Mouse (Mus musculus) intestine, postnatal 0 days (tissue): ENCODE measurements at regions not wholly inside any gene's neighbourhood (a gene's known extent, or its start where the extent isn't known, plus 50 kb on each side); places are given as distances from the start of the nearest gene placed in this dataset.

Experiments
- ATAC-seq: fragments of 200-750 bp; cut with Nextera tagmentation; 2 replicates; pipeline ENCODE4 v1.8.0; 2017; ENCODE audit warnings: mild to moderate bottlenecking, moderate TSS enrichment, moderate library complexity
- H3K27ac ChIP-seq: fragments of 300-500 bp; sonication (generic); 2 replicates; pipeline ENCODE4 v1.5.1; 2014; ENCODE audit warnings: mild to moderate bottlenecking, low read depth, low read length, moderate library complexity
- H3K27me3 ChIP-seq: fragments of 300-500 bp; sonication (generic); replicated peaks from 2 replicates; pipeline ENCODE4 v1.6.1; 2014; ENCODE audit warnings: low read length, mixed read lengths; ENCODE audit not compliant: control insufficient read depth, insufficient read depth
- H3K36me3 ChIP-seq: fragments of 300-500 bp; sonication (generic); 2 replicates; pipeline ENCODE4 v1.6.1; 2014; ENCODE audit warnings: mild to moderate bottlenecking, moderate library complexity; ENCODE audit not compliant: control insufficient read depth, insufficient read depth
- H3K4me1 ChIP-seq: fragments of 300-500 bp; sonication (generic); replicated peaks from 2 replicates; pipeline ENCODE4 v1.6.1; 2014; ENCODE audit warnings: antibody characterized with exemption, low read length, mixed read lengths; ENCODE audit not compliant: control insufficient read depth, insufficient read depth
- H3K4me2 ChIP-seq: fragments of 300-500 bp; sonication (generic); replicated peaks from 2 replicates; pipeline ENCODE4 v1.6.1; 2014; ENCODE audit warnings: low read depth, mild to moderate bottlenecking, moderate library complexity
- H3K4me3 ChIP-seq: fragments of 300-500 bp; sonication (generic); 2 replicates; pipeline ENCODE4 v1.5.1; 2014; ENCODE audit warnings: low read depth, low read length
- H3K9ac ChIP-seq: fragments of 300-500 bp; sonication (generic); 2 replicates; pipeline ENCODE4 v1.6.1; 2014; ENCODE audit warnings: mild to moderate bottlenecking, low read depth, low read length
- H3K9me3 ChIP-seq: fragments of 300-500 bp; sonication (generic); 2 replicates; pipeline ENCODE4 v1.6.1; 2016; ENCODE audit warnings: mixed run types; ENCODE audit not compliant: control insufficient read depth
- CTCF ChIP-seq: sonication (generic); IDR thresholded peaks from 2 replicates; pipeline ENCODE4 v1.5.1; 2016; ENCODE audit warnings: low read depth, mild to moderate bottlenecking, control low read depth, antibody characterized with exemption, moderate library complexity
- WGBS: fragments of 180-500 bp; shearing (Covaris S2); extraction: QIAGEN DNeasy Blood & Tissue Kit; methylation state at CpG from one replicate; pipeline ENCODE4 v1.1.7; 2014; 5-methylcytosine and 5-hydroxymethylcytosine counted together

DNA sequence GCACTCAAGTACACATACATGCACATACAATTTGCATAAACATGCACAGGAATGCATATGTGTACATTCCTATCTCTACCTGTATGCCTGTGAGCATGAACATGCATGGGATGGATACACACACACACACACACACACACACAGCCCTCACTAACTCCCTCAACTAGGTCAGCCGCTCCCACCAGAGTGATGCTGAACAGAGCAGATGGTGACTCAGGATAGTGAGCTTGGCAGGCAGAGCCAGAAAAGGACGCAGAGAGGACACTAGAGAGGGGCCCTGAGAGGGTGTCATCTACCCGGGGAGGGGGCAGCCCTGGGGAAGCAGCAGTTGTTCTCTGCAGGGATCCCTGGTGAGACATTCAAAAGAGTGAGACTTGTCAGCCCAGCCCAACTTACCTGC is 85.6 kb upstream of the Nectin1 start:
- no peak for ATAC-seq
- Histone ChIP-seq H3K27ac (no peak overlapping the region), H3K4me1 (no peaks in the 10 kb centered on the region), H3K4me3 (no peak overlapping the region), H3K9me3 (no peaks in the 10 kb centered on the region), H3K36me3 (no peaks in the 10 kb centered on the region), H3K4me2 (no peak overlapping the region), H3K27me3 (no peaks in the 10 kb centered on the region), H3K9ac (no peak overlapping the region)
- TF ChIP-seq CTCF = no peak
- WGBS = 61% methylated on average over 3 of the region's 3 CpGs

GRCm38 (mm10) chr9:43659237-43659636 is 84.5 kb upstream of the Nectin1 start:
- H3K9me3 ChIP-seq = no peaks in the 10 kb centered on the region
- no peak overlapping the region for H3K9ac ChIP-seq
- H3K27ac ChIP-seq = no peak overlapping the region
- no peaks in the 10 kb centered on the region for H3K27me3 ChIP-seq
- ATAC-seq = no peak
- no peak for TF ChIP-seq CTCF
- no peaks in the 10 kb centered on the region for H3K36me3 ChIP-seq
- H3K4me3 ChIP-seq = no peak overlapping the region
- no peak overlapping the region for H3K4me2 ChIP-seq
- no peaks in the 10 kb centered on the region for H3K4me1 ChIP-seq
- 60% methylated on average over 6 of the region's 6 CpGs for WGBS

- Histone ChIP-seq H3K27ac (no peak overlapping the region), H3K27me3 (no peaks in the 10 kb centered on the region), H3K36me3 (no peaks in the 10 kb centered on the region), H3K9me3 (no peaks in the 10 kb centered on the region), H3K4me2 (no peak overlapping the region), H3K9ac (no peak overlapping the region), H3K4me1 (no peaks in the 10 kb centered on the region), H3K4me3 (no peak overlapping the region)
- 76% methylated on average over 5 of the region's 5 CpGs for WGBS
- no peak for TF ChIP-seq CTCF
- no peak for ATAC-seq
These were observed 83.6 kb upstream of the Nectin1 start for GRCm38 (mm10) chr9:43660151-43660550.

DNA sequence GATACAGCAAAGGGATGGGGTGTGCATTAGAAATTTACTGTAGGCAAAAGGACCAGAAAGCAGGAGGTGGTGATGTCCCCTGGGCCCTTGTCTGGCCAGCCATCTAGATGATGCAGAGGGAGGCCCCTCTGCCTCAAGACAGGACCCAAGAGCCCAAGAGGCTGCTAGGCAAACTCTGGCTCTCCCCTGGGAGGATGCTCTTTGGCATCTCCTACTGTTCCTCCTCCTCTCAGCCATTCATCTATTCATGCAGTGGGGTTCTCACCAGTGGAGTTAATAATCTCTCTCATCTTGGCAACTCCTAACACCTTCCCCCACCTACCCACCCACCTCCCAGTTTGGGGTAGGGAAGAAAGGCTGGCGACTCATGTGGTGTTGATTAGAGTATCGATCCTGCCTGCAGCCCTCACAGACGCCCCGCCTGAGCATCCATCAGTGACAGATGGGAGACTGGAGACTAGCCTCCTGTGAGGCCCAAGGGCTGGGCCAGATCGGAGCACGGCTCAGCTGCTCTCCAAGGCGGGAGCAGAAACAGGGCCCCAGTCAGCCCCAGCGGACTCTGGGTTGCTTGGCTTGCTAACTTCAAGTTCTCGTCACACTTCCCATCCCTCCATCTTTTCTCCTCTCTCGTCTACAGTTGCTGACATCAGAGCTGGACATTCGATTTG is 82.8 kb upstream of the Nectin1 start:
- Histone ChIP-seq H3K9ac (no peak overlapping the region), H3K27me3 (no peaks in the 10 kb centered on the region), H3K9me3 (no peaks in the 10 kb centered on the region), H3K36me3 (no peaks in the 10 kb centered on the region), H3K4me1 (no peaks in the 10 kb centered on the region), H3K27ac (no peak overlapping the region), H3K4me2 (no peak overlapping the region), H3K4me3 (no peak overlapping the region)
- ATAC-seq = no peak
- no peak for TF ChIP-seq CTCF
- WGBS = 42% methylated on average over 11 of the region's 11 CpGs

GRCm38 (mm10) chr9:43661646-43662045 is 82.1 kb upstream of the Nectin1 start:
- H3K27me3 ChIP-seq = no peaks in the 10 kb centered on the region
- H3K36me3 ChIP-seq = no peaks in the 10 kb centered on the region
- ATAC-seq = no peak
- no peaks in the 10 kb centered on the region for H3K9me3 ChIP-seq
- H3K27ac ChIP-seq = no peak overlapping the region
- 67% methylated on average over 6 of the region's 6 CpGs for WGBS
- TF ChIP-seq CTCF = no peak
- H3K4me3 ChIP-seq = no peak overlapping the region
- no peak overlapping the region for H3K9ac ChIP-seq
- no peaks in the 10 kb centered on the region for H3K4me1 ChIP-seq
- no peak overlapping the region for H3K4me2 ChIP-seq

- Histone ChIP-seq H3K4me2 (no peak overlapping the region), H3K4me1 (no peaks in the 10 kb centered on the region), H3K9ac (no peak overlapping the region), H3K9me3 (no peaks in the 10 kb centered on the region), H3K27me3 (no peaks in the 10 kb centered on the region), H3K36me3 (no peaks in the 10 kb centered on the region), H3K4me3 (no peak overlapping the region), H3K27ac (no peak overlapping the region)
- 71% methylated on average over 6 of the region's 6 CpGs for WGBS
- no peak for TF ChIP-seq CTCF
- no peak for ATAC-seq
These were observed 76.4 kb upstream of the Nectin1 start for GRCm38 (mm10) chr9:43667386-43667785.

GRCm38 (mm10) chr9:43667974-43668373 is 75.8 kb upstream of the Nectin1 start:
- no peaks in the 10 kb centered on the region for H3K27me3 ChIP-seq
- H3K4me3 ChIP-seq = no peak overlapping the region
- no peaks in the 10 kb centered on the region for H3K36me3 ChIP-seq
- 71% methylated on average over 4 of the region's 4 CpGs for WGBS
- no peak overlapping the region for H3K4me2 ChIP-seq
- no peak for TF ChIP-seq CTCF
- no peaks in the 10 kb centered on the region for H3K9me3 ChIP-seq
- ATAC-seq = no peak
- no peak overlapping the region for H3K9ac ChIP-seq
- no peaks in the 10 kb centered on the region for H3K4me1 ChIP-seq
- no peak overlapping the region for H3K27ac ChIP-seq
